Mouse (Mus musculus) heart, adult 2 months (tissue): ENCODE results near the gene Anxa3. TPM values are rescaled to one million over a fixed set of nuclear protein-coding genes. Genes with fewer than 3 reads are reported as not detected.

Source experiments
- DNase-seq, 2 experiments: peaks; one replicate each; pipeline ENCODE4 v3.0.0; 2021
- H3K27ac ChIP-seq: fragments of 200-600 bp; 2 replicates; pipeline ENCODE4 v1.8.1; 2022
- H3K27me3 ChIP-seq: fragments of 200-500 bp; 2 replicates; pipeline ENCODE4 v1.6.1; 2012; ENCODE audit warnings: mild to moderate bottlenecking, low read length, inconsistent platforms, mixed read lengths; ENCODE audit not compliant: control insufficient read depth, insufficient read depth
- H3K36me3 ChIP-seq: fragments of 200-500 bp; 2 replicates; pipeline ENCODE4 v1.6.1; 2012; ENCODE audit warnings: low read length, inconsistent platforms; ENCODE audit not compliant: control insufficient read depth, insufficient read depth
- H3K4me1 ChIP-seq: fragments of 200-500 bp; 2 replicates; pipeline ENCODE4 v1.6.1; 2011; ENCODE audit warnings: low read length; ENCODE audit not compliant: control insufficient read depth, insufficient read depth
- H3K4me3 ChIP-seq: fragments of 200-600 bp; 2 replicates; pipeline ENCODE4 v1.8.1; 2022
- H3K79me2 ChIP-seq: fragments of 200-500 bp; replicated peaks from 2 replicates; pipeline ENCODE4 v1.6.1; 2012; ENCODE audit warnings: mild to moderate bottlenecking, inconsistent platforms, low read length, moderate library complexity, mixed read lengths; ENCODE audit not compliant: control insufficient read depth, insufficient read depth
- H3K9ac ChIP-seq: fragments of 200-500 bp; 2 replicates; pipeline ENCODE4 v1.6.1; 2012; ENCODE audit warnings: low read depth, mild to moderate bottlenecking, control low read depth, inconsistent platforms, low read length, mixed read lengths
- CTCF ChIP-seq: fragments of 200-600 bp; IDR thresholded peaks from 2 replicates; pipeline ENCODE4 v1.8.1; 2022; ENCODE audit warnings: antibody characterized with exemption, mild to moderate bottlenecking, moderate library complexity
- EP300 ChIP-seq: fragments of 200-500 bp; IDR thresholded peaks from 2 replicates; pipeline ENCODE4 v1.6.1; 2011; ENCODE audit warnings: low read depth, low read length, control low read depth; ENCODE audit not compliant: insufficient read depth
- POLR2A ChIP-seq: fragments of 200-500 bp; IDR thresholded peaks from 2 replicates; pipeline ENCODE4 v1.6.1; 2011; ENCODE audit warnings: mild to moderate bottlenecking, low read depth, low read length, control low read depth; ENCODE audit not compliant: insufficient read depth
- WGBS: fragments of 180-500 bp; shearing (Covaris S2); methylation state at CpG from one replicate; pipeline ENCODE4 v1.1.7; 2018; 5-methylcytosine and 5-hydroxymethylcytosine counted together
- intact Hi-C: fragments of 180-260 bp; cut with DNase I; formaldehyde crosslinking; loops from one replicate; pipeline ENCODE4 v1.15.1; 2025
- long read RNA-seq: library from polyadenylated mRNA; stranded (forward); transcript quantifications from one replicate; pipeline ENCODE4 v2.0.0, GENCODE M21; 2021
- polyA plus RNA-seq: library from polyadenylated mRNA; depleted of rRNA; stranded (reverse); fragments of >200 nt; gene quantifications from 2 replicates; pipeline ENCODE4 v1.2.3, GENCODE M21; 2012; rRNA removed
- total RNA-seq, 2 experiments: library from RNA; stranded (reverse); gene quantifications; 2 replicates each; pipeline ENCODE4 v1.2.3; 2021

Anxa3 gene
- 10 to 100 TPM; 24.5 to 27.4 TPM for total RNA-seq
- 18.5 and 26.6 TPM in 2 replicates for polyA plus RNA-seq
- long read RNA-seq, transcript Anxa3-201 (13 exons, 1,595 nt), result major isoform, 34 of 37 reads
- long read RNA-seq, partial matches to known transcripts, result 0 of 37 reads
- long read RNA-seq, other reads (novel, unspliced or antisense), result 3 of 37 reads

- Histone ChIP-seq H3K27ac (peak within 1 kb of the TSS; percentile 90), H3K4me1 (peaks cover 6% of the 10 kb centered on the region), H3K4me3 (peak within 1 kb of the TSS; percentile 65), H3K79me2 (no peaks in the 10 kb centered on the region; the same call in 1 of the 2 replicates), H3K36me3 (peaks cover 10% of the 10 kb centered on the region), H3K9ac (peak within 1 kb of the TSS; percentile 85), H3K27me3 (no peaks in the 10 kb centered on the region)
- 6% methylated on average over 26 of the region's 26 CpGs for WGBS
- intact Hi-C loops, result loop anchor here (2.0 to 5.0 kb wide), 4 partner anchors 14 to 204 kb away; partner anchors contain the start of gene Bmp2k
- no peak for TF ChIP-seq CTCF
- peak; percentile 70 for TF ChIP-seq POLR2A
- TF ChIP-seq EP300, result no peak
- peak; percentile 74 to 80 for DNase-seq
These were observed at the start of gene Anxa3 for GRCm38 (mm10) chr5:96792936-96793718. TSS of gene Anxa3 (plus strand) at chr5:96793339.

DNA sequence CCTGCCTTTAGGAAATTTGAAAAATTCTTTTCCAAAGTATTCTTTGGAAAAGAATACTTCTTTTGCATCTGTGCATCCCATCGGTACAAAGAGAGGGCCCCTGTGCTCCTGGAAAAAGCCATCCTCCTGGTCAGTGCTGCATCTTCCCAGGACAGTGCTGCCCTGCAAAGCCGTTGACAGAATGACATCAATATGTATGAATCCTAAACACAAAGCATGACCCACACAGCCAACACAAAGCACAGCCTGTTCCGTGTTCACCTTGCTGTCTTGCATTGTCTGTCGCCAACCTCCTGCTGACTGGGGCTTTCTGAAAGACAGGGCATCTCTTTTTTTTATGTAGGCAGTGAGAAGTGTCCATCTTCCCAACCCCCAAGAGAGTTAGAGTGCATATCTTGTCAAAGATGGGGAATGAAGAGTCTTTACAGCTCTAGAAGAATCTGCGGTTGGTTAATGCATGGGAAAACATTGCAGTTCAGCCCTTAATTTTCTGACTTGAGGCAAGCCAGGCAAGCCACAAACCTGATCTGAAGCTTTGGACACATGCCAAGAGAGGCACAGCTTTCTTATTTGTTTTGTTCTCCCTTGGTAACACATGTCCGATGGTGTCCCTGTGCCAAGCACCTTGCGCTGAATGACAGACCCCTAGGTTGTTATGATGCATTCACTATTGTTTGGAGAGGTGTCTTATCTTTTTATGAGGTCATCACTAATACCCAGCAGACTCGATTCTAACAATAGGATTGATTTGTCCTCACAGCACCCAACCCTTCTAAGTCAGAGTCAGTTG is 45.7 kb upstream of the Anxa3 start:
- H3K27me3 ChIP-seq, result no peaks in the 10 kb centered on the region
- WGBS, result 41% methylated on average over 8 of the region's 8 CpGs
- no peak overlapping the region for H3K27ac ChIP-seq
- intact Hi-C loops, result no loop called here
- DNase-seq, result no peak
- TF ChIP-seq CTCF (no peak), EP300 (no peak), POLR2A (no peak)
- no peak overlapping the region for H3K9ac ChIP-seq
- H3K79me2 ChIP-seq, result no peaks in the 10 kb centered on the region
- no peaks in the 10 kb centered on the region for H3K4me1 ChIP-seq
- no peak overlapping the region for H3K4me3 ChIP-seq
- H3K36me3 ChIP-seq, result no peaks in the 10 kb centered on the region

DNA sequence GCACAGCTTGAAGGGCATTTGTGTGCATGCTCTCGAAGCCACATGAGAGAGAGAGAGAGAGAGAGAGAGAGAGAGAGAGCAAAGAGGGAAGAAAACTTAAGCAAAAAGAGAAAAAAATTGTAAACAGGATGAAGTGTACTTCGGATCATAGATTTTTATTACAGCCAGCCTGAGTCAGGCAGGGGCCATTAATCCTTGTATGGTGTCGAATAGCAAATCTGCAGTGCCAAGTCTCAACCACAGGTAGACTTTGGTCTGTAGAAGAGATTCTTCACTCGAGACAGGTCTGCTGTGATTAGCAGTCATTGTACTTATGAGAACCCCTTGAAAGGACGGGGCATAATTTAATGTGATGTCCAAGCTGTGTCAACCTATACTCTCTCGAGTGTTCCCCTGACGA is 35.5 kb upstream of the Anxa3 start:
- 85% methylated on average over 7 of the region's 7 CpGs for WGBS
- Histone ChIP-seq H3K9ac (no peak overlapping the region), H3K27me3 (no peaks in the 10 kb centered on the region), H3K36me3 (no peaks in the 10 kb centered on the region), H3K27ac (no peak overlapping the region), H3K4me1 (no peaks in the 10 kb centered on the region), H3K79me2 (no peaks in the 10 kb centered on the region), H3K4me3 (no peak overlapping the region)
- intact Hi-C loops, result no loop called here
- DNase-seq, result no peak
- TF ChIP-seq EP300 (no peak), POLR2A (no peak), CTCF (no peak)

- Histone ChIP-seq H3K27ac (no peak overlapping the region), H3K9ac (no peak overlapping the region), H3K27me3 (no peaks in the 10 kb centered on the region), H3K4me1 (no peaks in the 10 kb centered on the region), H3K4me3 (no peak overlapping the region), H3K36me3 (no peaks in the 10 kb centered on the region), H3K79me2 (no peaks in the 10 kb centered on the region)
- 81% methylated on average over 1 of the region's 1 CpGs for WGBS
- DNase-seq, result no peak
- TF ChIP-seq CTCF, result no peak
- TF ChIP-seq EP300, result no peak
- no peak for TF ChIP-seq POLR2A
- intact Hi-C loops, result no loop called here
These were observed 31.1 kb upstream of the Anxa3 start for GRCm38 (mm10) chr5:96762021-96762420.

- intact Hi-C loops, result loop anchor here (1.0 to 2.0 kb wide), 2 partner anchors 434 to 502 kb away; no protein-coding TSS in a partner anchor
- no peak overlapping the region for H3K27ac ChIP-seq
- no peaks in the 10 kb centered on the region for H3K4me1 ChIP-seq
- peak; percentile 24 to 62 for DNase-seq
- TF ChIP-seq CTCF (peak; percentile 96), POLR2A (no peak), EP300 (0 out of 2 replicates have a peak, but pooled peaks have one; percentile 15)
- H3K79me2 ChIP-seq, result no peaks in the 10 kb centered on the region
- no peak overlapping the region for H3K4me3 ChIP-seq
- WGBS, result 62% methylated on average over 10 of the region's 10 CpGs
- no peak overlapping the region for H3K9ac ChIP-seq
- no peaks in the 10 kb centered on the region for H3K36me3 ChIP-seq
- no peaks in the 10 kb centered on the region for H3K27me3 ChIP-seq
These were observed 24.2 kb upstream of the Anxa3 start for GRCm38 (mm10) chr5:96768846-96769471.
